22 mouse cellular contexts compared by ENCODE assay signal in genomic region chr17:46588173-46588572, GRCm38 (mm10). TPM values are rescaled to one million over a fixed set of nuclear protein-coding genes. Genes with fewer than 3 reads are reported as not detected.
A peak's percentile ranks its signal among the peaks of the same experiment; 100 is the strongest.
DNase-seq lines count a peak whose midpoint lies in the region; ATAC-seq lines count a peak whose summit lies in the region.
"Had no signal": no experiment of that assay in that cellular context is flagged by ENCODE, and none has a peak within 500 bp of the region (broad histone marks: within the 10 kb centered on the region; RNA-seq: fewer than 3 reads in every experiment).

No protein-coding gene starts in this region.

- WGBS in forebrain, embryonic 13.5 days: 88% methylated on average over 9 of the region's 9 CpGs

- H3K9ac ChIP-seq in forebrain, embryonic 13.5 days: no peak overlapping the region
- H3K9ac ChIP-seq: limb, embryonic 15.5 days; neural tube, embryonic 13.5 days had no signal

- H3K4me3 ChIP-seq in forebrain, embryonic 13.5 days: no peak overlapping the region
- H3K4me3 ChIP-seq: heart, adult 2 months; hindbrain, embryonic 10.5 days; limb, embryonic 15.5 days; neural tube, embryonic 13.5 days had no signal

- peak; percentile 62 for ATAC-seq in monocyte, adult 5-6 weeks (replicated peaks; ENCODE audit: insufficient number of reproducible peaks, low FRiP score, low TSS enrichment, poor library complexity, severe bottlenecking)
- no peak for ATAC-seq in forebrain, embryonic 13.5 days
- ATAC-seq: hindbrain, postnatal 0 days; Patski had no signal

- DNase-seq in 3T3-L1 (ENCODE audit: low read depth, low spot score) (peak; percentile 23), A20 (ENCODE audit: low read depth, low spot score) (peak; percentile 19)
- peak; percentile 28 for DNase-seq in c-Kit-positive CD71-positive TER-119-negative erythroid progenitor cells, embryonic 14.5 days (ENCODE audit: low read depth)
- DNase-seq in natural killer cell, adult 2 months (ENCODE audit: low spot score in 2 of 2): no peak
- DNase-seq in ovary, postnatal 10 days (ENCODE audit: low spot score): no peak
- no peak for DNase-seq in frontal cortex, postnatal 10 days (ENCODE audit: low spot score in 2 of 2)
- DNase-seq: adrenal gland, postnatal 10 days; cerebellum, adult 11-12 months; cerebellum, postnatal 36 days; heart, adult 2 months; kidney, adult 18-20 months; lung, adult 2 months; lung, postnatal 36 days had no signal

- no peaks in the 10 kb centered on the region for H3K27me3 ChIP-seq in forebrain, embryonic 13.5 days
- H3K27me3 ChIP-seq: limb, embryonic 15.5 days; neural tube, embryonic 13.5 days; Patski had no signal

- H3K27ac ChIP-seq in forebrain, embryonic 13.5 days: no peak overlapping the region
- H3K27ac ChIP-seq: heart, adult 2 months; hindbrain, embryonic 10.5 days; hindbrain, postnatal 0 days; kidney, postnatal 0 days; limb, embryonic 15.5 days; neural tube, embryonic 13.5 days had no signal

- H3K4me2 ChIP-seq in forebrain, embryonic 13.5 days: no peak overlapping the region
- H3K4me2 ChIP-seq: limb, embryonic 15.5 days; midbrain, embryonic 11.5 days; neural tube, embryonic 13.5 days had no signal

- peaks cover 66% of the 10 kb centered on the region for H3K36me3 ChIP-seq in forebrain, embryonic 13.5 days (ENCODE audit: poor library complexity, severe bottlenecking)

- H3K4me1 ChIP-seq in forebrain, embryonic 13.5 days: no peaks in the 10 kb centered on the region; the same call in 1 of the 2 replicates

- no peaks in the 10 kb centered on the region for H3K9me3 ChIP-seq in forebrain, embryonic 13.5 days (replicated peaks)
- H3K9me3 ChIP-seq: hindbrain, embryonic 10.5 days; limb, embryonic 15.5 days; neural tube, embryonic 13.5 days had no signal

RNA-seq across cellular contexts. Expression of gene Srf, which starts 32.2 kb away (rescaled TPM):
- 24.8 to 46.0 TPM (median 36.6 TPM) in 3 replicates for total RNA-seq in monocyte, adult 5-6 weeks (2017)
- polyA plus RNA-seq in forebrain, embryonic 13.5 days (2015; fragmentation: Nextera tagmentation; extraction: Ambion mirVana): 4.2 and 4.4 TPM in 2 replicates

RNA-seq across cellular contexts. Expression of gene Ptk7, which starts 41.1 kb away (rescaled TPM):
- not detected in 3 replicates for total RNA-seq in monocyte, adult 5-6 weeks (2017)
- 32.5 and 35.3 TPM in 2 replicates for polyA plus RNA-seq in forebrain, embryonic 13.5 days (2015; fragmentation: Nextera tagmentation; extraction: Ambion mirVana)

RNA-seq across cellular contexts. Expression of gene Cul9, which starts 42.0 kb away (rescaled TPM):
- total RNA-seq in monocyte, adult 5-6 weeks (2017): 4.4 to 7.6 TPM (median 4.9 TPM) in 3 replicates
- polyA plus RNA-seq in forebrain, embryonic 13.5 days (2015; fragmentation: Nextera tagmentation; extraction: Ambion mirVana): 9.8 and 12.4 TPM in 2 replicates

RNA-seq across cellular contexts. Expression of gene Klc4, which starts 57.6 kb away (rescaled TPM):
- total RNA-seq in monocyte, adult 5-6 weeks (2017): 15.6 to 18.9 TPM (median 18.5 TPM) in 3 replicates
- 44.3 and 47.7 TPM in 2 replicates for polyA plus RNA-seq in forebrain, embryonic 13.5 days (2015; fragmentation: Nextera tagmentation; extraction: Ambion mirVana)

RNA-seq across cellular contexts. Expression of gene Mrpl2, which starts 57.9 kb away (rescaled TPM):
- 26.1 to 33.3 TPM (median 28.5 TPM) in 3 replicates for total RNA-seq in monocyte, adult 5-6 weeks (2017)
- 89.0 and 97.3 TPM in 2 replicates for polyA plus RNA-seq in forebrain, embryonic 13.5 days (2015; fragmentation: Nextera tagmentation; extraction: Ambion mirVana)

Comparison
In these comparisons a context has a peak if more than half of its experiments do, and no peak if none do; other contexts are left out.
1. DNase-seq: peak in 3T3-L1 (single experiment), A20 (single experiment) and c-Kit-positive CD71-positive TER-119-negative erythroid progenitor cells, embryonic 14.5 days (single experiment); none in natural killer cell, adult 2 months (0 of 2), ovary, postnatal 10 days (single experiment) and frontal cortex, postnatal 10 days (0 of 2).